Mouse (Mus musculus): ENCODE results near the gene Ptov1. TPM values are rescaled to one million over a fixed set of nuclear protein-coding genes. Genes with fewer than 3 reads are reported as not detected.

Gene Ptov1
- polyA plus RNA-seq, 1 experiment from 2014 or later, result 630 TPM

DNA sequence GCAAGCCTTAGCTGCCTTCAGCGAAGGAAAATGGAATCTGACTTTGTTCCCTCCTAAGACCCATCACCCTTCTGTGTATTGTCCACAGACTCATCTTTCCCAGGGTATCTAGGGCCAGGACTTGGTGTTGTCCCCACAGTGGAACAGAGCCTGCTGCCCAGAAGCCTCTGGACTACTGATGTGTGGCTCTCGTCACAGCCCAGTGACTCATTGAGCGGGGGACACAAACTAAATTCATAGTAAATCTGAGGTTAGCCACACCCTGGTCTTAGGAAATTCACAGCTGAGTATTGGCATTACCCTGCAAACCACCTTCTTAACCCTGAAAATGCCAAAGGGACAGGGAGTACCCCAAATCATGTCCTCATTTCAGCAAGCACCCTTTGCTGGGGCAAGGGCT lies 42.8 kb downstream of the Ptov1 start:
- 94% methylated on average over 3 of the region's 3 CpGs for WGBS
- Histone ChIP-seq H3K4me3 (no peak overlapping the region), H3K4me1 (peaks cover 16% of the 10 kb centered on the region), H3K9me3 (no peaks in the 10 kb centered on the region), H3K27me3 (replicated peaks) (no peaks in the 10 kb centered on the region), H3K36me3 (peaks cover 37% of the 10 kb centered on the region), H3K9ac (no peak overlapping the region), H3K27ac (no peak overlapping the region), H3K4me2 (replicated peaks) (no peak overlapping the region)
- no peak for ATAC-seq (ENCODE audit: low FRiP score, low read depth)

DNA sequence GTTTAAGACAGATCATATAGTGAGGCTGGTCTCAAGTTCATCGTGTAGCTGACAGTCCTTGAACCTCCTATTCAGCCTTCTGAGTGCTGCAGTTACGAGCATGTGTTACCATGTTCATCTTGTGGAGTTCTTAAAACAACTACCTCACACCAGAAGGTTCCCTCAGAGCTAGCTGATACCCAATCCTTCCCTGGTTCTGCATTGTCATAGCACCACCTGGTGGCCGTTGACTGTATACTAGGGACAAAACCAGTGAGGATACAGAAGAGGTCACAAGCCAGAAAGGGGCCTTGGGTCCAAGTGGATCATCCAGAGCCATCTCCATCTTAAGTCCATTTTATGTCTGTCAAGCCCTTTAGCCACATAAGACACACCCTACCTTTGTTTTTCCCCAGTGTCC lies 44.7 kb downstream of the Ptov1 start:
- Histone ChIP-seq H3K4me2 (replicated peaks) (no peak overlapping the region), H3K9me3 (no peaks in the 10 kb centered on the region), H3K9ac (no peak overlapping the region), H3K4me3 (no peak overlapping the region), H3K36me3 (peaks cover 19% of the 10 kb centered on the region), H3K27me3 (replicated peaks) (no peaks in the 10 kb centered on the region), H3K4me1 (peaks cover 23% of the 10 kb centered on the region), H3K27ac (no peak overlapping the region)
- 0 out of 2 replicates have a peak, but pooled peaks have one; percentile 41 for ATAC-seq (ENCODE audit: low FRiP score, low read depth)
- 29% methylated on average over 3 of the region's 3 CpGs for WGBS

DNA sequence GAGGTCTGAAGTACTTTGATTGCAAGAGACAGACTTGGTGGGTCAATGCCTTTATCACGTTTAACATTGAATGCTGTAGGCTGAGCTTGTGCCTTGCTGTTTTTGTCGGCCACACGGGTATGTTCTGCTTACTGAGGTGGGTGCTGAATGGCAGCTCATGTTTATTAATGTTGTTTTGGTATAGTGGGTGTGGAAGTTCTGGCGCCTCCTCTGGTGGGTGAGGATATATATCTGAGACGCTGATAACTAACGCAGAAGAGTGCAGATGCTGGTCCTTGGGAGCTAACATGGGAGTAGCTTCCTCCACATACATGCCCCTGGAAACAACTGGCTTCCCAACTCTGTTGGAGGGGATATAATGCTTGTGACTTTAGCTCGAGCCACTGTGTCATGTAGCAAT lies 46.2 kb downstream of the Ptov1 start:
- Histone ChIP-seq H3K4me1 (peaks cover 36% of the 10 kb centered on the region), H3K9me3 (no peaks in the 10 kb centered on the region), H3K4me3 (no peak overlapping the region), H3K9ac (no peak overlapping the region), H3K4me2 (replicated peaks) (no peak overlapping the region), H3K27me3 (replicated peaks) (no peaks in the 10 kb centered on the region), H3K27ac (no peak overlapping the region), H3K36me3 (peaks cover 4% of the 10 kb centered on the region)
- WGBS, result 43% methylated on average over 7 of the region's 7 CpGs
- no peak for ATAC-seq (ENCODE audit: low FRiP score, low read depth)

DNA sequence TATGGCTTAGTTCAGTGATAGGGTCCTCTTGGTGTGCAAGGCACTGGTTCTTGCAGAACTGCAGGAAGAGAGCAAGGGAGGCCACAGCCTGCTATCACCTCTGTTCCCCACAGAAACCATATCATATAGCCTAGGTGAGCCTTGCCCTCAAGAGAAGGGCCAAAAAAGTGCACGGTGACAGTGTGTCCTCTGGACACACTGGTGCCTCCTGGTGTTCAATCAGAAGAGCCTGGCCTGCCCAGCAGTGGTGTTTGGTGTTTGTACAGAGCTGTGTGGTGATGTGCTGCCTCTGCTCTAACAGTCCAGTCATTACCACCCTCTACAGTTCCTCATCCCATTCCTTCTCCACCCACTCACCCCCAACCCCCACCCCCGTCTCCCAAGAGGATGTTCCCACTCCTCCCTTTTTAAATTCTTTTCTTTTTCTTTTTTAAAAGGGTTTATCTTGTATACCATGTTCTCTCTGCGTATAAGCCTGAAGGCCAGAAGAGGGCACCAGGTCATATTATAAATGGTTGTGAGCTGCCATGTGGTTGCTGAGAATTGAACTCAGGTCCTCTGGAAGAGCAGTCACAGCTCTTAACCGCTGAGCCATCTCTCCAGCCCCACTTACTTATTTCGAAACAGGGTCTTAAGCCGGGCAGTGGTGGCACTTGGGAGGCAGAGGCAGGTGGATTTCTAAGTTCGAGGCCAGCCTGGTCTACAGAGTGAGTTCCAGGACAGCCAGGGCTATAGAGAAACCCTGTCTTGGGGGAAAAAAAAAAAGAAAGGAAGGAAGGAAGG lies 47.7 kb downstream of the Ptov1 start:
- Histone ChIP-seq H3K4me3 (no peak overlapping the region), H3K9me3 (no peaks in the 10 kb centered on the region), H3K36me3 (no peaks in the 10 kb centered on the region), H3K4me1 (peaks cover 52% of the 10 kb centered on the region), H3K4me2 (replicated peaks) (no peak overlapping the region), H3K27ac (no peak overlapping the region), H3K9ac (no peak overlapping the region), H3K27me3 (replicated peaks) (no peaks in the 10 kb centered on the region)
- 89% methylated on average over 7 of the region's 7 CpGs for WGBS
- no peak for ATAC-seq (ENCODE audit: low FRiP score, low read depth)

DNA sequence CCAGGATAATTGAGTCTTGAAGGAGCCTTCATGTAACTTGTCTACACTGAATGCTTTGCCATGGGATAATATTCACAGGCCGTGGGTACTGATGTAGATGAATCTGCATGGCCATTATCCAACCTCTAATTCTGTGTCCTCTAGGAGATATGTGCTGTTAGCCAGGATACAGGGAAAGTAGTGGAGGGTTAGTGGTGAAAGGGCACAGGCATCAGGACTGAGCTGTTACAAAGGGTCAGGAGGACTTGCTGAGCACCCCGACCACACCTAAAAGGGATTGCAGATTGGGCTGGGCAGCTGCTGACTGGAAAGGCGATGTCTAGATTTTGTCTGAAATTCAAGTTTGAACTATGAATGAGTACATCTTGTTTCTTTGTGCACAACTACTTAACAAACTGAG lies 49.1 kb downstream of the Ptov1 start:
- no peak for ATAC-seq (ENCODE audit: low FRiP score, low read depth)
- no peak overlapping the region for H3K27ac ChIP-seq
- no peak overlapping the region for H3K4me3 ChIP-seq
- no peak overlapping the region for H3K4me2 ChIP-seq (replicated peaks)
- H3K9ac ChIP-seq, result no peak overlapping the region
- no peaks in the 10 kb centered on the region for H3K9me3 ChIP-seq
- H3K27me3 ChIP-seq (replicated peaks), result no peaks in the 10 kb centered on the region
- H3K4me1 ChIP-seq, result peaks cover 53% of the 10 kb centered on the region
- H3K36me3 ChIP-seq, result no peaks in the 10 kb centered on the region
- WGBS, result 90% methylated on average over 3 of the region's 3 CpGs

DNA sequence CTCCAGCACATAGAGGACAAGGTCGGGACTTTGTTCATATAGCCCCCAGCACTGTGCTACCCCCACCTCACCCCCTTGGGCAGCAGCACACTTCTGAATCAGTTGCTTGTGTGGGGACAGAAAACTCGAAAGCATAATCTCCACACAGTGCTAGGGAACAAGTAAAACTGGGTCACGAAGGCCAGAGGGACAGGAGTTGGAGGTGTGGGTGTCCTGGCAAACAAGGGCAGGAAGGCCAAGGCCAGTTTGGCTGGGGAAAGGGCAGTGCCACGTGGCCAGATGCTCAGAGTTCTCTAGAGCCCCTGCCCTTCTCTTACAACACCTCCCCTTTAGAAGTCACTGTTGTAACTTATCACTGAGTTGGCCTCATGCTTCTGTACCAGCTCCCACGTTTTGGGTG lies 49.7 kb downstream of the Ptov1 start:
- Histone ChIP-seq H3K4me2 (replicated peaks) (0 out of 2 replicates have a peak overlapping the region, but pooled peaks have one; percentile 8), H3K9ac (no peak overlapping the region), H3K27me3 (replicated peaks) (no peaks in the 10 kb centered on the region), H3K4me1 (peaks cover 59% of the 10 kb centered on the region), H3K27ac (no peak overlapping the region), H3K36me3 (no peaks in the 10 kb centered on the region), H3K4me3 (no peak overlapping the region; the same call in 1 of the 2 replicates), H3K9me3 (no peaks in the 10 kb centered on the region)
- WGBS, result 74% methylated on average over 5 of the region's 5 CpGs
- no peak for ATAC-seq (ENCODE audit: low FRiP score, low read depth)

DNA sequence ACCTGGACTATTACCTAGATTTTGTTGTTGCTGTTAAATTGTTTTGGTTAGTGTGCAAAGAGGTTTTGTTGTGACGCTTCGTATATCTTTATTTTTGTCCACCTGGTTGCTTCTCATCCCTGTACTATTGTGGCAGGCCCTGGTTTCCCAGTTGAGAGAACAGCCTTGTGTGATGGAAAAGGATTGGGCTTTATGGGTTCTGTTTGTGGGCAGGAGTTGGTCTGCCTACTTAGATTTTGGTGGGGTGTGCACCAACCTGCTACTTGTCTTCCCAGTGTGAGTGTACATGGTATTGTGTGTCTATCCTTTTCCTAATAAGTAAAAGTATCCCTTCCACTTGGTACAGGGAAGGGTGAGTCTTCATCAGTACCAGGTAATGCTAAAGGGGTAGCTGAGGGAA lies 50.2 kb downstream of the Ptov1 start:
- peak overlapping the region; percentile 74 for H3K4me2 ChIP-seq (replicated peaks)
- no peak for ATAC-seq (ENCODE audit: low FRiP score, low read depth)
- 93% methylated on average over 2 of the region's 2 CpGs for WGBS
- peaks cover 60% of the 10 kb centered on the region for H3K4me1 ChIP-seq
- H3K9me3 ChIP-seq, result no peaks in the 10 kb centered on the region
- no peaks in the 10 kb centered on the region for H3K27me3 ChIP-seq (replicated peaks)
- no peaks in the 10 kb centered on the region for H3K36me3 ChIP-seq
- no peak overlapping the region for H3K9ac ChIP-seq
- H3K4me3 ChIP-seq, result no peak overlapping the region
- no peak overlapping the region for H3K27ac ChIP-seq

DNA sequence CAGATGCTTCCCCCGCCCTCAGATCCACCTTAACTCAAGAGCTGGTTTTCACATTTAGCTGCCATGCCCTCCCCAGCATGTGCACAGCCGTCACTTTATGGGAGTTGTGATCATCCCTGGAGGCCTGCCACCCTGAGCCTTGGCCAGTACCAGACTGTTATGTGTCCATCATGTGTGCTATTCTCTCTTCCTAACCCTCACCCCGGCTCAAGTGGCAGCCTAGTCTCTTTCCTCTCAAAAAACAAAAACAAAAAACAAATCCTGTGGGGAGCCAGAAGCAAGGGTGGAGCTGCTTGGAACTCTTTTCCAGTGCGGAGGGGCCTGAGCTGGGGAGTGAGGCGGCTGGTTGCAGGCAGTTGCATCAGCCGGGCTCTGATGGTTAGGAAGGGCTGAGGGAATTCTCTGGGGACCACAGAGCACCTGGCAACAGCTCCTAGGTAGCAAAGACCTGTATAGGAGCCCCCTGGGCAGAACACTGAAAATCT lies 50.8 kb downstream of the Ptov1 start:
- Histone ChIP-seq H3K9me3 (no peaks in the 10 kb centered on the region), H3K4me2 (replicated peaks) (peak overlapping the region; percentile 74), H3K36me3 (no peaks in the 10 kb centered on the region), H3K27me3 (replicated peaks) (no peaks in the 10 kb centered on the region), H3K4me3 (peak overlapping the region; percentile 5), H3K9ac (peak overlapping the region; percentile 38), H3K4me1 (peaks cover 55% of the 10 kb centered on the region), H3K27ac (no peak overlapping the region)
- WGBS, result 63% methylated on average over 6 of the region's 6 CpGs
- ATAC-seq (ENCODE audit: low FRiP score, low read depth), result no peak

DNA sequence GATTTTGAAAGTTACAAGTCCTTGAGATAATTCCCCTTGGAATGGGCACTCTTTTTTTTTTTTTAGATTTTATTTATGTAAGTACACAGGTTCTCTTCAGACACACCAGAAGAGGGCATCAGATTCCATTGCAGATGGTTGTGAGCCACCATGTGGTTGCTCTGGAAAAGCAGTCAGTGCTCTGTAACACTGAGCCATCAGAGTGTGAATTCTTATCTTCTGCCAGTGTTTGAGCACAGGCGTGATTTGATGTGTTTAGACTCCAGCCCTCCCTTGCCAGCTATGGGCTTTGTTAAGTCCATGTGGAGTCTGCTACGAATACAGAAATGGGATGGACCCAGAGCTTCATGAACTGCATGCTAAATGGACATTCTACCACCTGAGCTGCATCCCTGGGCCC lies 51.4 kb downstream of the Ptov1 start:
- no peaks in the 10 kb centered on the region for H3K9me3 ChIP-seq
- no peak overlapping the region for H3K27ac ChIP-seq
- H3K36me3 ChIP-seq, result no peaks in the 10 kb centered on the region
- 40% methylated on average over 2 of the region's 2 CpGs for WGBS
- H3K4me2 ChIP-seq (replicated peaks), result peak overlapping the region; percentile 74
- no peaks in the 10 kb centered on the region for H3K27me3 ChIP-seq (replicated peaks)
- no peak for ATAC-seq (ENCODE audit: low FRiP score, low read depth)
- peaks cover 50% of the 10 kb centered on the region for H3K4me1 ChIP-seq
- peak overlapping the region; percentile 90; the same call in 1 of the 2 replicates for H3K9ac ChIP-seq
- peak overlapping the region; percentile 5; the same call in 1 of the 2 replicates for H3K4me3 ChIP-seq

DNA sequence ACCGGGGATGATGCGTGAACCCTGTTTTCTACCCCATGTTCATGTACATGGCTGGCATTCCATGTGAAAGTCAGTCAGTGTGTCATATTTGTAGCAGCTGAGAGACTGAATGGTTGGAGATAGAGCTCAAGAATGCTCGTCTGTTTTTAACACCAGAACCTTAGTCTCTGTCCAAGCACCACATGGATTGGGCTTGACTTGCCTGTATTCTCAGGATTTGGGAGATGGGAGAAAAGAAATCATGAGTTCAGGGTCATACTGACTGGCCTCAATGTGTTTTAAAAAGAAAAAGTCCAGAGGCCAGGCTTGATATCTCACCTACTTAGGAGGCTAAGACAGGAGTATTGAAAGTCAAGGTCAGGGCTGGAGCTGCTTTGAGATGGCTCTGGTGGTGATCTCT lies 52.1 kb downstream of the Ptov1 start:
- peak overlapping the region; percentile 74 for H3K4me2 ChIP-seq (replicated peaks)
- H3K4me1 ChIP-seq, result peaks cover 48% of the 10 kb centered on the region
- peaks cover 2% of the 10 kb centered on the region; the same call in 1 of the 2 replicates for H3K36me3 ChIP-seq
- no peaks in the 10 kb centered on the region for H3K9me3 ChIP-seq
- H3K4me3 ChIP-seq, result peak overlapping the region; percentile 87
- 31% methylated on average over 3 of the region's 3 CpGs for WGBS
- H3K27me3 ChIP-seq (replicated peaks), result no peaks in the 10 kb centered on the region
- H3K9ac ChIP-seq, result peak overlapping the region; percentile 90
- ATAC-seq (ENCODE audit: low FRiP score, low read depth), result no peak
- no peak overlapping the region for H3K27ac ChIP-seq

DNA sequence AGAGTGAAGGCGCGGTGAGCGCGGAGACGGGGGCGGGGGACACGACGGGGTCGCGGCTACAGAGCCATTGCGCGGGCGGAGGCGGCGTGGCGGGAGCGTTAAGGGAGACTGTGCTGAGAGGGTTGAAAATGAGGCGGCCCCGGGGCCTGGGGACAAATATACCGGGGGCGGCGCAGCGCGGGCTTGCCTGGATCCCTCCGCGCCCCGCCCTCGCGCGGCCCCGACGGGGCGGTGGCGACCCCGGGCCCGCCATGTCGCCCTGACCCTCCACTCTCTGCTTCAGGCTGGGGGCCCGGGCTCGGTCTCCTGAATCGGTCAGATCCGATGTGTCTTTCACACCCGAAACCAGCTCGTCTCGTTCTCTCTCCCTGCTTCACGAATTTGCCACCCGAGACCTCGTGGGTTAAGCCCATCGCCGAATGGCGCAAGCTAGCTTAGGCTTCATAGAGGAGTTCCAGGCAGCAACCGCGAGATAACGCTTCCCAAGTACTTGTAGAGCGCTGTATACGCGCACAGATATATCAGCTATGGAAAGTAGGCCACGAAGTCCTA lies 53.0 kb downstream of the Ptov1 start, which contains the start of gene Atf5:
Atf5 (minus strand) TSS at position 189 of the 552 bp plus-strand sequence.
- H3K36me3 ChIP-seq, result peaks cover 5% of the 10 kb centered on the region; the same call in 1 of the 2 replicates
- H3K9ac ChIP-seq, result peak within 1 kb of the TSS; percentile 90
- peak within 1 kb of the TSS; percentile 82 for H3K27ac ChIP-seq
- H3K27me3 ChIP-seq (replicated peaks), result no peaks in the 10 kb centered on the region
- peaks cover 48% of the 10 kb centered on the region for H3K4me1 ChIP-seq
- no peak; the same call in none of the 2 replicates for ATAC-seq (ENCODE audit: low FRiP score, low read depth)
- peak within 1 kb of the TSS; percentile 87 for H3K4me3 ChIP-seq
- WGBS, result under 1% methylated on average over 57 of the region's 57 CpGs
- H3K4me2 ChIP-seq (replicated peaks), result peak within 1 kb of the TSS; percentile 74
- no peaks in the 10 kb centered on the region for H3K9me3 ChIP-seq

DNA sequence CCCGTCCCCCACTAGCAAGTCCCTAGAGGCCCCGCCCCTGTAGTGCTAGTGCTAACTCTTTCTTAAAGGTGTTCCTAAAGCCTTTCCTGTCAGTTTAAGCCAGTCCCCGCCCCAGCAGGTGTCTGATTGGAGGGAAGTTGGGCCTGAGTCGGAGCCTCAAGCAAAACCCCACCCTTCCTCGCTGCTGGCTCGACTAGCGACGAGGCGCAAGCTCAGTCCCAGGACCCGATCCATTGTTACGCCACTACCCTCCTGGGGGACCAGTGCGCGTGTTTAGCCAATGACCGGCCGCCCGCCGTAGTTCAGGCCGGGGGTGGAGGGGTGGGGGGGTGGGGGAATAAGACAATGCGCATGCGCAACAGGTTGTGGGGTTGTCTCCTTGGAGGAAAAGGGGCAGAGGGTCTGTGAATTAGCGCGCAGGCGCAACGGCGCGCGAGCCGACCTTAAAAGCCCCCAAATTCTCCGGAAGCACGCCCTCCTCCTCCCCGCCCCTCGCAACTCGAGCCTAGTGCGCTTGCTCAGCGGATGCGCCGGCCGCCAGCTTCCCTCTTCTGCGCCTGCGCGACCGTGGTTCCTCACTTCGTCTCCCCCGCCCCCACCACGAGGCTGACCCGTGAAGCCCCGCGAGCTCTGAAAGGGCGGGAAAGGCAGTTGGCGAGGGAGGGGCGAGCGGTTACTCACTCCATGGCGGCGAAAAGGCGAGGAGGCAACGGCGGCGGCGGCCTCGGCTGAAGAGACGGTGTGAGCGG lies 53.7 kb downstream of the Ptov1 start, which contains the start of the genes Nup62 and Il4i1:
Nup62 (plus strand) TSS at position 368 of the 749 bp plus-strand sequence.
Il4i1 (plus strand) TSS at position 667 of the 749 bp plus-strand sequence.
- Histone ChIP-seq H3K9me3 (no peaks in the 10 kb centered on the region), H3K4me1 (peaks cover 48% of the 10 kb centered on the region), H3K9ac (peak within 1 kb of the TSS; percentile 90), H3K36me3 (peaks cover 6% of the 10 kb centered on the region; the same call in 1 of the 2 replicates), H3K4me2 (replicated peaks) (peak within 1 kb of the TSS; percentile 74), H3K27ac (peak within 1 kb of the TSS; percentile 82), H3K4me3 (peak within 1 kb of the TSS; percentile 87), H3K27me3 (replicated peaks) (no peaks in the 10 kb centered on the region)
- WGBS, result 1% methylated on average over 61 of the region's 62 CpGs
- peak; percentile 94 for ATAC-seq (ENCODE audit: low FRiP score, low read depth)
